Mouse (Mus musculus): ENCODE measurements around the gene Bach2.

The Bach2 gene

GRCm38 (mm10) chr4:32428738-32429137 is 190.1 kb downstream of the Bach2 start:
- no peak for DNase-seq (ENCODE audit: low spot score)

DNA sequence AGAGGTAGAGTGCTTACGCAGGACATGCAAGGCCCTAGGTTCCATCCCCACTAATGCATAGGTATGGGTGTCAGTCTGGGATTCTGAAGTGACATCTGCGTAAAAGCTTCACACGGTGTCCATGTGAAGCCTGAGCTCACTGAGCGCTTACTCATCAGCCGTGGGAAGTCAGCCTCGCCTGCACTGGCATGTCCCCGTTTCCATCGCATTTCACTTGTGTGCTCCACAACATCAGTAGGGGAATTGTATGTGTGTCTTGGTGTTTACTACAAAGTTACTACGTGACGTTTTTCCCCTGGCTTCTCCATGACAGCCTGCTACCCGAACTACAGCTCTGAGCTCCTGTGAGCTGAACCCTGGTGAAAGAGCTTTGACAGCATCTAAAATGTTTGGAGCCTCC is 191.5 kb downstream of the Bach2 start:
- DNase-seq (ENCODE audit: low spot score): no peak

- peak; percentile 61 for DNase-seq (ENCODE audit: low spot score)
These were observed 192.4 kb downstream of the Bach2 start for GRCm38 (mm10) chr4:32430981-32431380.

GRCm38 (mm10) chr4:32432271-32432781 is 193.7 kb downstream of the Bach2 start:
- no peak for DNase-seq (ENCODE audit: low spot score)

- no peak for DNase-seq (ENCODE audit: low spot score)
These were observed 194.3 kb downstream of the Bach2 start for GRCm38 (mm10) chr4:32432945-32433344.

GRCm38 (mm10) chr4:32434612-32435011 is 196.0 kb downstream of the Bach2 start:
- no peak for DNase-seq (ENCODE audit: low spot score)

GRCm38 (mm10) chr4:32439974-32440739 is 201.6 kb downstream of the Bach2 start:
- no peak for DNase-seq (ENCODE audit: low spot score)

- no peak for DNase-seq (ENCODE audit: low spot score)
These were observed 202.1 kb downstream of the Bach2 start for GRCm38 (mm10) chr4:32440740-32441072.

DNA sequence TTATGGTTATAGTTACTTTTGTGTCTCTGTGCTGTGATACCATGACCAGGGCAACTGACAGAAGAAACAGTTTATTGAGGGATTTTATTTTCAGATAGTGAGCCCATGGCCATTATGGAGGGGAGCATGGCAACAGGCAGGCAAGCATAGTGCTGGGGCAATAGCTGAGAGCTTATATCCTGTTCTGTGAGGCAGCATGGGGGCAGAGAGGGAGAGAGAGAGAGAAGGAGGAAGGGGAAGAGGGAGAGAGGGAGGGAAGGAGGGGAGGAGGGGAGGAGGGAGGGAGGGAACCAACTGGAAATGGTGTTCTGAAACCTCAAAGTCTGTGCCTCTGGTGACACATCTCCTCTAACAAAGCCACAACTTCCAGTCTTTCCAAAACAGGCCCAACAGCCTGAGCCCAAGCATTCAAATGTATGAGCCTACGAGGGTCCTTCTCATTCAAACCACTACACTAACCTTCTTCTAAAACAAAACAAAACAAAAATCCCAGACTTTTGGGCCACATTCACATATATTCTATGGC is 206.1 kb downstream of the Bach2 start:
- no peak for DNase-seq (ENCODE audit: low spot score)

DNA sequence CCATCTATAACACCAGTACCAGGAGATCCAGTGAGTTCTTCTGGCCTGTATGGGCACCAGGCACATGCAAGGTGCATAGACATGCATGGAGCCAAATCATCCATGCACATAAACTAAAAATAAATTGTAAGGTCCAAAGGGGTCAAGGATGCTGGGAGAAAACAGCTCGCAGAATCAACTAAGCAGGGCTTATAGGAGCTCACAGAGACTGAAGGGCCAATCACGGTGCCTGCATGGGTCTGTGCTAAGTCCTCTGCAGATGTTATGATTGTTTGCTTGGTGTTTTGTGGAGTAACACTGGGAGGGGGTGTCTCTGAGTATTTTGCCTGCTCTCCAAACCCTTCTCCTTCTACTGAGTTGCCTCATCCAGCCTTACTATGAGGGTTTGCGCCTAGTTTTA is 209.2 kb downstream of the Bach2 start:
- no peak for DNase-seq (ENCODE audit: low spot score)

DNA sequence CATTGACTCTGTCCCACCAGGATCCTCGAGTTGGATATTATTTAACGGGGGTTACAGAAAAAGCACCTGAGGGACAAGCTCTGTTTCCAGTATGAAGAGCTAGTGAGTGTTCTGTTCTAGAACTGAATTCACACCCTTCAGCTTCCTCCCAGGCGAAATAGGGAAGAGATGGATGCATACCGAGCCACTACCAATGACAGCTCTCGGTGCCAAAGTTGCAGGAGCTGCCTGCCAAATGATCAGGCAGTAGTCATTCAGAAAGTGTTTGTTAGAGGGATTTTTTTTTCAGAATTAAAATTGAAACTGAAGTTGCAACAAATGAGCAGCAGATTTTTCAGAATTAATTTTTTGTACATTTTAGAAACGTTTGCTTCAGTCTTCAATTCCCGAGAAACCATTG is 223.4 kb downstream of the Bach2 start:
- peak; percentile 41 for DNase-seq (ENCODE audit: low spot score)

DNA sequence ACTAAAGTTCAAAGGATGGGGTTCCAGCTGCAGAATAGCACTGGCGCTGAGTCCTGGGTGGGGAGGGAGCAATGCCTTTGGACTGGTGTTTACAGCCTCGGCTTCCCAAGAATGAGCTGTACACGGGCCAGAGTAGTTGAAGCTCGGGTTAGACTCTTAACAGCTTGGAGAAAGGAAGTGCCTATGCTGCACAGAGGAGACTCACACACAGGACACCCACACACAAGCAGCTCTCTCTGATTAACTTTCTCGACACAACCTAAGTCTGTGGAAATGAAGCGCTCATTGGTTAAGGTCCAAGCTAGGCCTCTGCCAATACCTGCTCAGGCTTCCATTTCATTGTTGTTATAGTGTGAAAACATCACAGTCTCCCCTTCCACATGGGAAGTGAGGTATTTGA is 224.5 kb downstream of the Bach2 start:
- no peak for DNase-seq (ENCODE audit: low spot score)

GRCm38 (mm10) chr4:32464540-32464939 is 225.9 kb downstream of the Bach2 start:
- no peak for DNase-seq (ENCODE audit: low spot score)

DNA sequence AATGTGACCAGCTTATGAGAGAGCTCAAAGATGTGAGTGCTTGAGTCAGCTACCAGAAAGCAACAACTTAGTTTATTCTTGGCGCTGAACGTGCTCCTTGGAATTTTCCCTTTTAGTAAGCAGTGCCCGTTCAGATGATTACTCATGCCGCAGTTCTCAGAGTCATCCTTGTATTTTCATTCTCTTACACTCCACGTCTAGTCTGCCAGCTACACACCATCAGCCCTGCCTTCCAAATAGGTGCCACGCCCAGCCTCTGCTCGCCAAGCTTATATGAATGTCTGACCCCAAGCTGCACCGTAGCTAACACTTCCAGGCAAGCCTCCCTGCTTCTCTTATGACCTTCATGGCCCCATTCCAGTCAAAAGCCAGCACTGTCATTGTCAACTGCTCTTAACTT is 227.4 kb downstream of the Bach2 start:
- no peak for DNase-seq (ENCODE audit: low spot score)

GRCm38 (mm10) chr4:32477977-32478660 is 239.5 kb downstream of the Bach2 start:
- no peak for DNase-seq (ENCODE audit: low spot score)

DNA sequence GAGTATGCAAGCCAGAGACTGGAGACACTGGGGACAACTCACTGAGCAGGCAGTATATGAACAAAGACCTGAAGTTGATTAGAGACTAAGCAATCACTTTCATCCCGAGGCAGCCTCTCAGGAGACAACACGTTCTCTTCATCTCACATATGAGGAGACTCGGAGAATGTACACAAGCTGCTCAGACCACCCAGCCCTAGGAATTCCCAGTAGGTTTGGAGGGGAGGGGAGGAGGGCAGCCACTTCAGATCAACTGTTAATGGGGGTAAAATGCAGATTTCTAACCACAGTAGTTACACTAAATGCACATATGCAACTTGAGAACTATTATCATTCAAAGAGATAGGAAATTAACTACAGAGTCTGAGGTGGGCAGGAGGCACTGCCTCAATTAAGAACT is 240.6 kb downstream of the Bach2 start:
- DNase-seq (ENCODE audit: low spot score): no peak

DNA sequence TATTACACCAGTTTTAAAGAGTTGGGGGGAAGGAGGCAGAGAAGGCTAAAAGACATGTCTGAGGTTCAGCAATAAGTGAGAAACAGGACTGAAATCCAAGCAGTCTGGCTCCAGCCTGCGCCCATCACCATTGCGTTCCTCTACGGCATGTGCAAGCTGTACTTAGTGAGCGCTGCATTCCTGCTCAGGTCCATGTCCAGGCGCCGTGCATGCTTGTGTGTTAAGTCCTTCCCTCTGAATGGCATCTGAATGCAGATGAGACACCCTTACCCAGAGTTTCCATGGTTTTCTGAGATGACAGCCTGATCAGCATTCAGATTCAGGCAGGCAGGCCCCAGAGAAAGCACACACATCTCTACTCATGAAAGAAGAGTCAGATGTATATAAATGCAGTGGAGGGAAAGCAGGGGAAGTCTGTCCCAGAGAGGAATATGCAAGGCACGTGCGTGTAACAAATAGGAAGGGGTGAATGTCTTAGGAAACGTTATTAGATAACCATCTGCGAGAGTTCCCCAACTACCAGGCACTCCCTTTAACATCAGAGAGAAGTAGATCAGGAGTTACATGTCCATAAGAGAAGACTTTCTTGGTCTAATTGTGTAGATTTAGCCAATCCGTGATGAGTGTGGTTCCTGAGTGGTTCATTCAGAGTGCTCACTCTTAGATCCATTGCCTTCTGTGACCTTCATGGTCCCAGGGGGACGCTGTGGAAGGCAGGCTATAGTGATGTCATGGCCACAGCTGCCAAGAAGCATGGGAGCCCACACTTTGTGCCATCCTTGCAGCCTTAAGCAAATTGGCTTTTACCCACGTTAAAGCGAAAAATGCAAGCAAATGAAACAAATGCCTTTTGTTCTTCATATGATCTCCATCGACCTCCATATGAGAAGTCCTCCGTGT is 241.4 kb downstream of the Bach2 start:
- no peak for DNase-seq (ENCODE audit: low spot score)

GRCm38 (mm10) chr4:32481366-32482055 is 242.9 kb downstream of the Bach2 start:
- DNase-seq (ENCODE audit: low spot score): no peak

DNA sequence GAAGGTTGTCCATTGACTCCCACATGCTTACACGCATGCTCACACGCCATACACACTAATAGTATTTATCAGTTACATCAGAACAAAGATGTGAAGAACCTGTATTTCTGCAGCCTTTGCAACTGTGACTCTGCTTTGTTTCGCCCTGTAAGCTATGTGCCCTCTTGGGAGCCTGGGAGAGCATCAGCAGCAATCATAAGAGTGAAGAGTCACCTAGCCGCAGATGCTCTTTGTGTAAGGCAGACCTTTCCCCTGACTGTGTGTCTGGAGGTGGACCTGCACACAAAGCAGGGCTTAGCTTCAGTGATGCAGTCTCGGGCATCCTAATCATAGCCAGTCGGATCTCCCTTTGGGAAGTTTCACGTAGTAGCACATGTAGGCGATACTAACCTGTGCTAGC is 243.5 kb downstream of the Bach2 start:
- no peak for DNase-seq (ENCODE audit: low spot score)

DNA sequence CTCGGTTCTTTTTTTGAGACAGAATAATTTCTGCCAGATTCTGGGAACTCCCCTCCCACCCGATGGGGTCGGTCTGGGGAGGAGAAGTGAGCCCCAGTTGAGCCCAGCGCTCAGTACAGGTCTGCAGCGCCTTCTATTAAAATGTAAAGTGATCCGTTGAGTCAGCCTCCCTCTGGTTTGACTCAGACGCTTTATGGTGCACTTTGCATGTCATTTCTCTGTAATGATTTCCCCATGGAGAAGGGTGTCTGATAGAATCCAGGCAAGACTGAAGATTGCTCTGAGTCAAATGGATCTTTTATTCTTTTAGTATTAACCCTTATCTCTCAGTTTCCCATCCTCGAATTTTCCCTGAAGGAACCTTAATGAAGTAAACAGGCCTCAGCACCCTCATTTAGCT is 244.3 kb downstream of the Bach2 start:
- no peak for DNase-seq (ENCODE audit: low spot score)

- DNase-seq (ENCODE audit: low spot score): no peak
These were observed 247.2 kb downstream of the Bach2 start for GRCm38 (mm10) chr4:32485848-32486247.

Measured in layer of hippocampus, adult 11-12 months (tissue).